Mouse (Mus musculus) retina, postnatal 1 day (tissue): ENCODE data around the gene BC117090.
A peak's percentile ranks its signal among the peaks of the same experiment; 100 is the strongest.
"Not testable (repeated sequence)": the region's sequence is repeated elsewhere in the genome, so short reads cannot be mapped to it uniquely, and the experiment has no call there.

Experiments used
- DNase-seq: peaks from one replicate; pipeline ENCODE4 v3.0.0-alpha.2; 2012

Gene BC117090

DNA sequence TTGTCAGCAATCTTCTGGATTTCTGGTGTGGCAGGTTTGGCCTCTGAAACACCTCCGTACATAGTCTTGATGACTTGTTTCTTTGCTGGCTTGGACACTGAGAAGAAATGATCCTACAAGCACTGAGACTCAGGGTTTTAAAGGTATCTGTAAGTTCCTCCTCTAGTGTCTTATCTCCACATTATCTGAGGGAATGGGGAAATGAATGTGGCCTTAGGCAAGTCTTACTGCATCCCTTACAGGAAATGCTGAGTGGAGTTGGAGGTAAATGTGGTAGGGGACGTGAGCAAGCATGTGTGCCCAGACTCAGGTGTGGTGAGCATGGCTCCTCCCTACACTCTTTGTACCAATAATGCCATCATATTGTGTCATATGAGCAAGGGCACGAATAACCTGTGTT is at the start of gene BC117090:
TSS of gene BC117090 (minus strand) at position 101 of the 400 bp plus-strand sequence.
- no peak for DNase-seq

GRCm38 (mm10) chr16:36367648-36368047 is 33.5 kb upstream of the BC117090 start, which contains the start of gene BC100530:
Gene BC100530, minus strand, starts transcription at chr16:36367748.
- DNase-seq, result not testable (repeated sequence)

DNA sequence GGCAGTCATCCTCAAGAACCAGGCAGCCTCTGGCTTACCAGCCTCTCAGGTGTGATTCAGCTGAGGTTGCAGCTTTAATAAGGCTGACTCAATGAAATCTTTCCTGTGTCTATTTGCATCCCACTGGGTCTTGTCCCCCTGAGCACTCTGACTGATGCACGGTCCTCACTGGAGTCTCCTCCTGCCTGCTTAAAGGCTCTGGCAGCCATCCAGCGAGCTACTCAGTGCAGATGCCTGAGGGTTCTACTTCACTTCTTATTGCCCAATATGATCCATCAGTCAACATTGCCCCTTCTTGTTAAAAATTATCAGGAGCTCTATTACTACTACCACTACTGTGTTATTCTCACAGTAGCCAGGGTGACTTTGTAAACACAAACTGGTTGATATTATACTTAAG is 3.0 kb upstream of the BC117090 start:
- peak; percentile 8 for DNase-seq

DNA sequence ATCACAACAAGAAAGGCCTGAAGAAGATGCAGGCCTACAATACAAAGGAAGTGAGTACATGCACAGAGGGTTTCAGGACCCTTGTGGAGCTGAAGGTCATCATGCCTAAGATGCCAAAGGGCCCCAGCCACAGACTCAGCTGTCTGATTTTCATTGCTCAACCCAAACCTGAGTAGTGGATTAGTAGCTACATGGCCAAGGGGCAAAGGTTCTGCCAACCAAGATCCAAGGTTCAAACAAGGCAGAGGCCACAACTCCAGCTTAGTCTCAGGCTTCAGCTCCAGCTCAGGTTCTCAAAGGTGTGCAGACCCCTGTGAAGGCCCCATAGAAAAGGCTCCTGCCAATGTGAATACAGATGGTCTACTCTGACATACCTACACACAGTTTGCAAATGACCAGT is 14.8 kb downstream of the BC117090 start:
- no peak for DNase-seq

GRCm38 (mm10) chr16:36316111-36316510 is 18.0 kb downstream of the BC117090 start:
- not testable (repeated sequence) for DNase-seq

DNA sequence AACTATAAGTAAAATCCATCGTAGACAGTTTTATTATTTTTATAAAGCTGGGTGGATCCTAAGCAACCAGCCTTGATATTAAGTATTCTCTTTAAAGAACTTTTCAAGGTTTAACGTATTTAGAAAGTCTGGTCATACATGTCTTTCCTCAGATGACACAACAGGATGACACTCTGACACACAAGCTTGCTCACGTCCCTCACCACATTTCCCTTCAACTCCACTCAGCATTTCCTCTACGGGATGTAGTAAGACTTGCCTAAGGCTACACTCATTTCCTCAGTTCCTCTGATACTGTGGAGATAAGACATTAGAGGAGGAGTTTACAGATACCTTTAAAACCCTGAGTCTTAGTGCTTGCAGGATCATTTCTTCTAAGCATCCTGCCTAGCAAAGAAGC is 26.5 kb downstream of the BC117090 start:
- DNase-seq, result no peak

GRCm38 (mm10) chr16:36289140-36289539 is 45.0 kb downstream of the BC117090 start:
- no peak for DNase-seq

DNA sequence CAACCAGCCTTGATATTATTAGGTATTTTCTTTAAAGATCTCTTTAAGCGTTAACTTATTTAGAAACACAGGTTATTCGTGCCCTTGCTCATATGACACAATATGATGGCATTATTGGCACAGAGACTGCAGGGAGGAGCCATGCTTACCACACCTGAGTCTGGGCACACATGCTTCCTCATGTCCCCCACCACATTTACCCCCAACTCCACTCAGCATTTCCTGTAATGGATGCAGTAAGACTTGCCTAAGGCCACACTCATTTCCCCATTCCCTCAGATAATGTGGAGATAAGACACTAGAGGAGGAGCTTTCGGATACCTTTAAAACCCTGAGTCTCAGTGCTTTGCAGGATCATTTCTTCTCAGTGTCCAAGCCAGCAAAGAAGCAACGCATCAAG is 57.3 kb downstream of the BC117090 start, which contains the start of gene Stfa1:
TSS of gene Stfa1 (plus strand) at position 156 of the 400 bp plus-strand sequence.
- DNase-seq, result not testable (repeated sequence)
